34 mouse cellular contexts compared by ENCODE assay signal in genomic region chr11:81386185-81386584, GRCm38 (mm10).
"Had no signal": no experiment of that assay in that cellular context is flagged by ENCODE, and none has a peak within 500 bp of the region (broad histone marks: within the 10 kb centered on the region; RNA-seq: fewer than 3 reads in every experiment).

No protein-coding gene starts in this region.

- ATAC-seq: hindbrain, embryonic 16.5 days; hindbrain, postnatal 0 days; inflammation-experienced regulatory T-cells, adult 6 months; intestine, embryonic 15.5 days; intestine, embryonic 16.5 days; intestine, postnatal 0 days had no signal

- H3K27me3 ChIP-seq: heart, embryonic 15.5 days; hindbrain, embryonic 12.5 days; hindbrain, embryonic 13.5 days; hindbrain, embryonic 15.5 days; intestine, embryonic 15.5 days; kidney, embryonic 15.5 days had no signal

- DNase-seq: heart, postnatal 10 days; heart, postnatal 14 days; heart, postnatal 36 days; heart, postnatal 4 days; kidney, adult 11 months; kidney, adult 18-20 months; kidney, adult 2 months; kidney, adult 8-10 months; kidney, adult 9 months; kidney, postnatal 10 days; kidney, postnatal 14 days; kidney, postnatal 25 days; kidney, postnatal 36 days; kidney, postnatal 4 days; layer of hippocampus, adult 9-11 months; layer of hippocampus, postnatal 36 days had no signal

- H3K36me3 ChIP-seq: heart, embryonic 10.5 days; heart, embryonic 12.5 days; heart, embryonic 13.5 days; heart, embryonic 15.5 days; hindbrain, embryonic 10.5 days; hindbrain, embryonic 12.5 days; hindbrain, embryonic 13.5 days; hindbrain, embryonic 15.5 days; intestine, embryonic 15.5 days; kidney, embryonic 15.5 days had no signal

- H3K9ac ChIP-seq: heart, embryonic 12.5 days; heart, embryonic 13.5 days; heart, embryonic 15.5 days; hindbrain, embryonic 12.5 days; hindbrain, embryonic 13.5 days; hindbrain, embryonic 14.5 days; hindbrain, embryonic 15.5 days; intestine, embryonic 15.5 days; kidney, embryonic 15.5 days had no signal

- H3K9me3 ChIP-seq: heart, embryonic 10.5 days; heart, embryonic 12.5 days; heart, embryonic 13.5 days; heart, embryonic 15.5 days; hindbrain, embryonic 10.5 days; hindbrain, embryonic 12.5 days; hindbrain, embryonic 13.5 days; hindbrain, embryonic 15.5 days; intestine, embryonic 15.5 days; kidney, embryonic 15.5 days had no signal

- H3K4me1 ChIP-seq: heart, embryonic 10.5 days; heart, embryonic 12.5 days; heart, embryonic 13.5 days; heart, embryonic 15.5 days; intestine, embryonic 15.5 days had no signal

- H3K4me3 ChIP-seq: heart, embryonic 10.5 days; heart, embryonic 12.5 days; heart, embryonic 13.5 days; heart, embryonic 15.5 days; hindbrain, embryonic 10.5 days; hindbrain, embryonic 12.5 days; hindbrain, embryonic 13.5 days; hindbrain, embryonic 15.5 days; intestine, embryonic 15.5 days; kidney, embryonic 15.5 days; layer of hippocampus, adult 2 months had no signal

- H3K27ac ChIP-seq: heart, embryonic 10.5 days; heart, embryonic 13.5 days; heart, embryonic 15.5 days; hindbrain, embryonic 10.5 days; hindbrain, embryonic 12.5 days; hindbrain, embryonic 13.5 days; hindbrain, embryonic 14.5 days; hindbrain, embryonic 15.5 days; hindbrain, postnatal 0 days; intestine, embryonic 15.5 days; kidney, embryonic 15.5 days; kidney, postnatal 0 days; layer of hippocampus, adult 2 months had no signal

- H3K4me2 ChIP-seq: heart, embryonic 12.5 days; heart, embryonic 13.5 days; heart, embryonic 15.5 days; hindbrain, embryonic 12.5 days; hindbrain, embryonic 13.5 days; hindbrain, embryonic 14.5 days; hindbrain, embryonic 15.5 days; intestine, embryonic 15.5 days; kidney, embryonic 15.5 days had no signal
